In genomic region chr8:125539056-125540013, GRCm38 (mm10) we compare ENCODE assay signal across 15 mouse cellular contexts. TPM values are rescaled to one million over a fixed set of nuclear protein-coding genes. Genes with fewer than 3 reads are reported as not detected.
A peak's percentile ranks its signal among the peaks of the same experiment; 100 is the strongest.
DNase-seq lines count a peak whose midpoint lies in the region; ATAC-seq lines count a peak whose summit lies in the region.
"Had no signal": no experiment of that assay in that cellular context is flagged by ENCODE, and none has a peak within 500 bp of the region (broad histone marks: within the 10 kb centered on the region; RNA-seq: fewer than 3 reads in every experiment).

No protein-coding gene starts in this region.

- H3K9me3 ChIP-seq in midbrain, embryonic 12.5 days = no peaks in the 10 kb centered on the region
- H3K9me3 ChIP-seq in midbrain, embryonic 10.5 days (replicated peaks) = no peaks in the 10 kb centered on the region
- no peaks in the 10 kb centered on the region for H3K9me3 ChIP-seq in limb, embryonic 13.5 days
- no peaks in the 10 kb centered on the region for H3K9me3 ChIP-seq in hindbrain, embryonic 16.5 days (ENCODE audit: control insufficient read depth, low read length)

- ATAC-seq in midbrain, embryonic 12.5 days (ENCODE audit: low FRiP score, low read depth) = no peak
- no peak for ATAC-seq in limb, embryonic 13.5 days (ENCODE audit: low FRiP score, low read depth)
- ATAC-seq in hindbrain, embryonic 16.5 days = no peak
- ATAC-seq: forebrain, embryonic 14.5 days; inflammation-experienced regulatory T-cells, adult 6 months; midbrain, embryonic 16.5 days had no signal

- H3K27me3 ChIP-seq in midbrain, embryonic 12.5 days = no peaks in the 10 kb centered on the region
- no peaks in the 10 kb centered on the region for H3K27me3 ChIP-seq in midbrain, embryonic 10.5 days (ENCODE audit: low read depth, poor library complexity, severe bottlenecking)
- no peaks in the 10 kb centered on the region for H3K27me3 ChIP-seq in limb, embryonic 13.5 days
- H3K27me3 ChIP-seq in hindbrain, embryonic 16.5 days (replicated peaks; ENCODE audit: control insufficient read depth, insufficient read depth, low read length) = no peaks in the 10 kb centered on the region

- no peak overlapping the region for H3K4me3 ChIP-seq in midbrain, embryonic 12.5 days
- H3K4me3 ChIP-seq in midbrain, embryonic 10.5 days = no peak overlapping the region
- H3K4me3 ChIP-seq in limb, embryonic 13.5 days = no peak overlapping the region
- no peak overlapping the region for H3K4me3 ChIP-seq in hindbrain, embryonic 16.5 days (ENCODE audit: low read length)
- H3K4me3 ChIP-seq: layer of hippocampus, adult 2 months had no signal

- H3K36me3 ChIP-seq in midbrain, embryonic 12.5 days = peaks cover 20% of the 10 kb centered on the region
- peaks cover 17% of the 10 kb centered on the region for H3K36me3 ChIP-seq in midbrain, embryonic 10.5 days
- peaks cover 9% of the 10 kb centered on the region for H3K36me3 ChIP-seq in limb, embryonic 13.5 days
- peaks cover 2% of the 10 kb centered on the region; the same call in 1 of the 2 replicates for H3K36me3 ChIP-seq in hindbrain, embryonic 16.5 days (ENCODE audit: control insufficient read depth, insufficient read depth, low read length)

- peaks cover 17% of the 10 kb centered on the region; the same call in 1 of the 2 replicates for H3K4me1 ChIP-seq in midbrain, embryonic 12.5 days
- peaks cover 33% of the 10 kb centered on the region for H3K4me1 ChIP-seq in midbrain, embryonic 10.5 days
- H3K4me1 ChIP-seq in limb, embryonic 13.5 days = peaks cover 52% of the 10 kb centered on the region
- peaks cover 6% of the 10 kb centered on the region for H3K4me1 ChIP-seq in hindbrain, embryonic 16.5 days (ENCODE audit: control insufficient read depth, insufficient read depth, low read depth, low read length)

- peak; percentile 94 for DNase-seq in heart, adult 11 months
- no peak for DNase-seq in heart, postnatal 36 days
- no peak for DNase-seq in midbrain, embryonic 10.5 days (ENCODE audit: low spot score)
- DNase-seq in adipocyte (ENCODE audit: low spot score) = no peak
- no peak for DNase-seq in layer of hippocampus, postnatal 36 days
- DNase-seq: gastrocnemius, postnatal 36 days; left cerebral cortex, postnatal 4 days; right cerebral cortex, postnatal 25 days had no signal

- 79% methylated on average over 13 of the region's 13 CpGs for WGBS in midbrain, embryonic 12.5 days
- WGBS in midbrain, embryonic 10.5 days = 79% methylated on average over 13 of the region's 13 CpGs
- 67% methylated on average over 13 of the region's 13 CpGs for WGBS in limb, embryonic 13.5 days
- 81% methylated on average over 13 of the region's 13 CpGs for WGBS in hindbrain, embryonic 16.5 days

- H3K9ac ChIP-seq in midbrain, embryonic 12.5 days (replicated peaks) = 0 out of 2 replicates have a peak overlapping the region, but pooled peaks have one; percentile 4
- H3K9ac ChIP-seq in limb, embryonic 13.5 days = no peak overlapping the region
- no peak overlapping the region for H3K9ac ChIP-seq in hindbrain, embryonic 16.5 days (ENCODE audit: low read depth, low read length)

- no peak overlapping the region for H3K27ac ChIP-seq in midbrain, embryonic 12.5 days (replicated peaks)
- H3K27ac ChIP-seq in midbrain, embryonic 10.5 days (replicated peaks) = no peak overlapping the region; the same call in 1 of the 2 replicates
- peak overlapping the region; percentile 28; the same call in 1 of the 2 replicates for H3K27ac ChIP-seq in limb, embryonic 13.5 days
- no peak overlapping the region for H3K27ac ChIP-seq in hindbrain, embryonic 16.5 days (ENCODE audit: low read depth, low read length)
- H3K27ac ChIP-seq: layer of hippocampus, adult 2 months had no signal

- intact Hi-C loops in heart, postnatal 36 days (cut with DNase I) = no loop called here

- no peak overlapping the region for H3K4me2 ChIP-seq in midbrain, embryonic 12.5 days (replicated peaks)
- no peak overlapping the region for H3K4me2 ChIP-seq in limb, embryonic 13.5 days (replicated peaks)
- H3K4me2 ChIP-seq in hindbrain, embryonic 16.5 days (ENCODE audit: low read length) = no peak overlapping the region

RNA-seq across cellular contexts. Expression of gene Sipa1l2, which starts 30.3 kb away (rescaled TPM):
- total RNA-seq in heart, postnatal 36 days (2021) = 10 to 100 TPM; 36.4 to 40.7 TPM
- 43.7 and 45.4 TPM in 2 replicates for polyA plus RNA-seq in midbrain, embryonic 12.5 days (2016; fragmentation: Nextera tagmentation; extraction: Ambion mirVana)
- 14.8 and 21.9 TPM in 2 replicates for polyA plus RNA-seq in midbrain, embryonic 10.5 days (2016; fragmentation: Nextera tagmentation; extraction: Ambion mirVana)
- 12.9 and 17.2 TPM in 2 replicates for polyA plus RNA-seq in limb, embryonic 13.5 days (2015; fragmentation: Nextera tagmentation; extraction: Ambion mirVana)
- 10 to 100 TPM; 60.7 to 73.7 TPM for total RNA-seq in layer of hippocampus, postnatal 36 days (2021)
- polyA plus RNA-seq in hindbrain, embryonic 16.5 days (2015; fragmentation: Nextera tagmentation; extraction: Ambion mirVana) = 15.9 and 20.5 TPM in 2 replicates
